Mouse (Mus musculus) c-Kit-negative CD71-positive TER-119-positive erythroid progenitor cells, embryonic 14.5 days (primary cell): ENCODE data around the gene Rap1gap2.
"Not testable (repeated sequence)": the region's sequence is repeated elsewhere in the genome, so short reads cannot be mapped to it uniquely, and the experiment has no call there.

Experiments used
- DNase-seq: peaks from one replicate; pipeline ENCODE4 v3.0.0-alpha.2; 2013; ENCODE audit warnings: low read depth, low spot score

Rap1gap2 gene

DNA sequence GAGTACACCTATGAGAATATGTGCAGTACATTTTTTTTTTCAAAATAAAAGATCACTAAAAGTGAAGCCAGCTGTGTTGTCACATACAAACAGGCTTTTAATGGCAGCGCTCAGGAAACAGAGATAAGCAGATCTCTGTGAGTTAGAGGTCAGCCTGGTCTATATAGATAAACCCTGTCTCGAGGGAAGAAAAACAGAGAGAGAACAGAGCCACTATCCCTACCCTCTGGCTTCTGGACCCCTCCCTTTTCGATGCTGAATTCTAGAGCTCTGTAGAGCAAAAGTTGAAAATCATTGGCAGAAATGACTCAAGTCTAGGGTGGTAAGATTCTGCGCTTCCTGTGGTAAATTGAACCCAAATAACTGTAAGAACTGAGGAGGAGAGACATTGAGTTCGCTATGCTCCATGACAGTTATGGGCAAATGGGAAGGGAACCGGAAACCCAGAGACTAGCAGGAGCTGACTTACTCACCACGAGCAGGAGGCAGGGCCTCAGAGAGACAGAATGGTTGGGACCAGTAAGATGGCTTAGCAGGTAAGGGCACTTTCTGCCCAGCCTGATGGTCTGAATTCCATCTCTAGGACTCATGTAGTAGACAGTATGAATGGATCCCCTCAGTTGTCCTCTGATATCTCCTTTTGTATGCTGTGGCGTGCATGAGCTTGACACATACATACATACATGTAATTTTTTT is 11.4 kb upstream of the Rap1gap2 start:
- peak; percentile 65 for DNase-seq

DNA sequence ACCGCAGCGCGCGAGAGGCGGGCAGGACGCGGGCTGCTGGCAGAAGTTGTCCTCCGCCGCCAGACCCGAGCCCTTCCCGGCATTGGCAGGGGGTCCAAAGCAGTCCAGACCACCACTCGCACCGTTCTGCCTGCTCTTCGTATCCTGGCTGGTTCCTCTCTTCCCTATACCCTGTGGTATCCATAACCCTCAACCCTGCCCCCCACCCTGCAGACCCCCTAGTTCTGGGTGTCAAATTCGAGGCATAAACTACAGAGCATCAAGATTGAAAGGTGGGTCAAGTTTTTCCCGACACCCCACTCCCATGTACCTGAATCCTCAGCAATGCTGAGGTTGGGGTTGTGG is 9.2 kb upstream of the Rap1gap2 start:
- no peak for DNase-seq

DNA sequence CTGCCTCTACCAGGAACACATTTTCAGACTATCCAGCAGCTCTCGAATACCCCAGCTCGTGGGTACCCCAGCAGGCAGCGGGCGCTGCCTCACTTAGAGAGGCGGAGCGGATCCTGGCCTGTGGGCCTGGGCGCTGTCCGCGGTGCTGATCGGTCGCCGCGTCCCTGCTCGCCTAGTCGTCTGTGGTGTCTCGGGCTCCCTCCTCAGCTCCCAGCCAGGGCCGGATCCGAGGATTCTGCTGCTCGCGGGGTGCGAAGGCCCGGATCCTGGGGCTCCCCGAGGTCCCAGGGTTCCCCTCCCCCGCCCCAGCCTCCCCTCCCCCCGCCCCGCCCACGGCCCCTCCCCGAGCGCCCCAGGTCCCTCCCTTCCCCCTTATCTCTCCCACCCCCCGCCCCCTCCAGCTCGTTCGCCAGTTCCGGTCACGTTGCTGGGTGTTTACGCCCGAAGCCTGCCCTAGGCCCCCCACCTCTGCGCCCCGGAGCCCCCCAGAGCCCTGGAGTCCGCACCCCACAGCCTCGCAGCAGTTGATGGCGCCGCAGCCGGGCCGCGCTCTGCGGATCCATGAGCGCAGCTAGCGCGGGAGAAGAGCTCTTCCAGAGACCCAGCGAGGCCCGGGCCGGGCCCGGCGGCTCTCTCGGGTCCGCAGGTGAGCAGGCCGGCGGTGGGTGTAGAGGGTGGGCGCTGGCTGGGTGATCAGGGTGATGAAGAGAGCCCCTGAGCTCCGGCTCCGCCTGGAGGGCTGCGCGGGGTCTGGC is 8.7 kb upstream of the Rap1gap2 start, which contains the start of gene Ccdc92b:
Gene Ccdc92b, plus strand, starts transcription at position 405 of the 755 bp plus-strand sequence.
- peak; percentile 63 for DNase-seq

DNA sequence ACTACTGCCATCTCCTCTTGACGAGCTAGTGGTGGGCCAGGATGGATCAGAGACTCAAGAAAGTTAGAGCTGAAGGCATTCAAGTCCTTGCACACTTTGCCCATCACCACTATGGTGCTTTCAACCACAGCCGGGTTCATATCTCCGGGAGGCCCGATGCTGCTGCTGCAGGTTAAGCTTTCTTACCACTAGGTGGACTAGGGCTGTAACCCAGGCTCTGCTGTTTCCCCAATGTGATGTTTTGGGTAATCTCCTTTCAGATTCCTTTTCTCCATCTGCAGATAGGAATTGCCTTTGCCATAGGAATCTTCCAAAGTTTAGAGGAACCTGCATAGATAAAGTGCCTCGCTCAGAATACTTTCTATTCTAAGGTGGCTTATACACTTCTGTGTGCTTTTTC is 4.9 kb upstream of the Rap1gap2 start:
- DNase-seq = no peak

DNA sequence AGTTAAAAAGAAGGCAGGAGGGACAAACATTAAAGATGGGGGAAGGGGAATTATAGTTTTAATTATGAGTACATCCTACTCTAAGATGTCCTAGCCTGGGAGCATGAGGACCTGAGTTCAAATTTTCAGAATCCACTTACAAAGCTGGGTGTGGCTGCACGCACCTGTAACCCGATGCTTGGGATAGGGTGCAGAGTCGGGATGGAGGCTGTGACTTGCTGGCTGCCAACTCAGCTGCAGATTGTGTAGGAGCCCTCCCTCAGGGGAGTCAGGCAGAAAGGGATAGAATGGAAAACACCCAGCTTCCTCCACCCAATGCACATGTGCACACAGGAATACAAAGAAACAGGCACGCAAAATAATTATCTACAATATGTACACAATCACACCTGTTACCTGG is 2.7 kb upstream of the Rap1gap2 start:
- no peak for DNase-seq

DNA sequence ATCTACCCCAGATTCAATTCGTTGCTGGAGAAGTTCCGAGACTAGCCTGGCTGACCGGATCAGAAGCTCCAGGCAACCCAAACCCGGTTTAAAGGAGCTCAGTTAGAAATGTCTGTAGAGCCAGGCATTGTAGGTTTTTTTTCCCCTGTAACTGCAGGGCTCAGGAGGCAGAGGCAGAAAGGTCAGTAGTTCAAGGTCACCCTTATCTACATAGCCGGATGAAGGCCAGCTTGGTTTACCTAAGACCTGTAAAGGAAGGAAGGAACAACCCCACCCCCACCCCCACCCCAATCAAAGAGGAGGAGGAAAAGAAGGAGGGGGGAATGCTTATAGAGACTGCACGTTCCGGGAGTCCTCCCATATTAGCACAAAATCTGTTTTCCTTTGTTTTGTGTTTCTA is 722 bp upstream of the Rap1gap2 start:
- no peak for DNase-seq

DNA sequence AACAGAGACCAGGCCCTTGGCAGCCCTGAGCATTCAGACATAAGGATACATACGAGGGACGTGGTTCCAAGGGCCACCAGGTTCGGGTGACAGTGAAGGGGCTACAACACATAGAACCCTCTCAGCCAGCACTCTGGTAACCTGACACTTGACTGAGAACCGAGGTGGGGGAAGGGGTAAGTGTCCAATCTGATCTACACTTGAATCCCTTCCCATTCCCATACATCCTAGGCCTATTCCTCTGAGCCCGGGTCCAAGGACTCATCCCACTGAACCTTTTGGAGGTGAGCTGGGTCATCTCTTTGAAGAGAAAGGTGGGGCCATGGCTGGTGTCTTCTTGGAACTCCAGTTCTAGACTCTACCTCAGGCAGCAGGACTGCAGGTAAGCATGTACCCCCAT is 647 bp downstream of the Rap1gap2 start:
- DNase-seq = no peak

DNA sequence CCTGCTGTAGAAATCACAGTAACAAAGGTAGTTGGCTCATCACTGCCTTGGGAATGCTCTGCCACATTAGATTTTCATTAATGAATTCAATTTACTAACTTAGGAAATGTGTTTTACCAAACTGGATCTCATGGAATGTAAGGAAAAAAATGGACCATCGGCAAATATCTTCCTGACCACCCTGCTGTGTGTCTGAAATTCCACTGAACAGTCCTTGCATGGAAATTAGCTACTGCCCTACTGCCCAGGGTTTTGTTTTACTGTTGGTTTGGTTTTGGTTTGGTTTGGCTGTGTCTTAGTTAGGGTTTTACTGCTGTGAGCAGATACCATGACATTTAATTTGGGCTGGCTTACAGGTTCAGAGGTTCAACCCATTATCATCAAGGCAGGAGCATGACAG is 8.4 kb downstream of the Rap1gap2 start:
- DNase-seq = no peak

DNA sequence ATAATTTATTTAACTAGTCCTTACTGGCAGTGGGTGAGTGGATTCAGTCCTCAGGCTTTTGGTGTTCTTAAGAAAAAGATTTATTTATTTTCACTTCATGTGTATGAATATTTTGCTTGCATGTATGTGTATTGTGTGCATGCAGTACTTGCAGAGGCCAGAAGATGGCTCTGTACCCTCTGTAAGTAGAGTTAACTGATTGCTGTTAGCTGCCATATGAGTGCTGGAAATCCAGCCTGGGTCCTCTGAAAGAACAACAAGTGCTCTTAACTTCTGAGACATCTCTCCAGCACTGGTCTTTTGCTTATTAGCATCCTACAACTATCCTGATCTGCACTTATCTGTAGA is 12.8 kb downstream of the Rap1gap2 start:
- no peak for DNase-seq

DNA sequence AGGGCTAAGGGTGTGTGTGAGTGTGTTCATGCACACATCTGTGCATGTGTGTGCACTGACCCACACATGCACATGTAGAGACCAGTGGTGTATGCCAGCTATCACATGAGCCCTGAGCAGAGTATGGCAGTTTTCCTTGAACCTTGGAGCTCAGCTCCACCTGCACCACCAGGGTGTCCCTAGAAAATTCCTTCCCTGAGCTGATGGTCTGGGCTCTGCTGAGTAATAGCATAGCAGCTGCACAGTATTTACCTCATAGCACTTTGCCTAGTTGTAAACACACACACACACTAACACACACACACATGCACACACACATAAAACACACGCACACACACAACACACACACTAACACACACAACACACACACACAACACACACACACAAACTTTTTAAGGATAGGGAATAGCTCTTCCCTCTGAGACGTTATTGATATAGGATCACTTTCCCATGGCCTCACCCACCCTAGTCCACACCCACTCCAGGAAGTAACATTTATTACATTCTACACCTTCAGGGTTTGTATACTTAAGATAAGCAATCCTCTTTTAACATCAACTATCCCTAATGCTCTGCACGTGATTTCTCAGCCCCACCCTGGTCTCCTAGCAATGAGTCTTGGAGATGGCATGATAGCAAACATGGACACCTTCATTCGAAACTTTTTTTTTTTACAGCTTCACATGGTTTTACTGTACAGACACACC is 13.3 kb downstream of the Rap1gap2 start:
- DNase-seq = no peak

DNA sequence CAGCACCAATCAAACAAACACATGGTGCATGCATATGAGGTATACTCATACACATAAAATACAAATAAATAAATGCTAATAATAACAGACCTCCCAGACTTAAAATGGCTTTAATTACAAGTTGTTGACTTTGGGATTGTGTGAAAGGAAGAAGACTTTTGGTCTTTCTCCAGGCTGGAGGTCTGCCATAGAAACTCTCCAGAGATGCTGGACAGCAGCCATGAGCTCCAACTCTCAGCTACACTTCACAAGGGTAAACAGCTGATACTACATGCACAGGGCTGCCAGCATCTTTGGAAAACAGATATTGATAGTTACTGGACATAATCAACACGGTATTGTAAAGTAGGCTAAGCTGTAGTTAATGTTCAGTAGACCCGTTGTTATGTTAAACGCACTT is 18.5 kb downstream of the Rap1gap2 start:
- no peak for DNase-seq

DNA sequence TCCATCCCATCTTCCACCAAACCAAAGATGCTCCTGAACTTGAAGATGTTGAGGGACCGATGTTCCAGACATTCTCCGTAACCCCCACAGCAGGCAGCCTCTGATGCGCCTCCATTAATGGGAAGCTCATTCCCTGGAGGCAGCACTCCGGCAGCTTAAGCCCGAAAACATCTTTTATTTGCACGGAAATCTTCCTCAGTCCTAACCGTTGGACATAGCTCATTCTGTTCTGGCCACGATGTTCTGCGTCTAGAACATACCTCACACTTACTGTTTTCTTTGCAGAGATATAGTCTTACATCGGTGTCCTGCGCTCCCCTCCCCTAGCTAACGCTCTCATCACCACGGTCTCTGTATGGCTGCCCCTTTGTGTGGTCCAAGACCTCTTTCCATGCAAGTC is 20.0 kb downstream of the Rap1gap2 start:
- no peak for DNase-seq

DNA sequence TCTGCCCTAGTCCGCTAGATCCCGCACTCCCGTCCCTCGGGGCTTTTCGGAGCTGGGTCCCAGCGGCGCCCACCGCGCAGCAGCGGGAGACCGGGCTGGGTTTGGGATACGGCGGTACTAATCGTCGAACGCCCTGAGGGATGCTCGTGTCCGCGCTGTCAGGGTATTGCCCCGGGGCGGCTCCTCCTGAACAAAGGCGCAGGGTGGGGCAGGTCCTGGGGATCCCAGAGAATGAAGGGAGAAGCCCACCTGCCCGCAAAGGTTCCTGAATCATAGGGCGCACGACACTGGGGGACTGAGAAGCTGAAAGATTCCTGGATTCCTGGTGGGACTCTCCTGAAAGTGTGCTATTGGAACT is 20.5 kb downstream of the Rap1gap2 start:
- no peak for DNase-seq

DNA sequence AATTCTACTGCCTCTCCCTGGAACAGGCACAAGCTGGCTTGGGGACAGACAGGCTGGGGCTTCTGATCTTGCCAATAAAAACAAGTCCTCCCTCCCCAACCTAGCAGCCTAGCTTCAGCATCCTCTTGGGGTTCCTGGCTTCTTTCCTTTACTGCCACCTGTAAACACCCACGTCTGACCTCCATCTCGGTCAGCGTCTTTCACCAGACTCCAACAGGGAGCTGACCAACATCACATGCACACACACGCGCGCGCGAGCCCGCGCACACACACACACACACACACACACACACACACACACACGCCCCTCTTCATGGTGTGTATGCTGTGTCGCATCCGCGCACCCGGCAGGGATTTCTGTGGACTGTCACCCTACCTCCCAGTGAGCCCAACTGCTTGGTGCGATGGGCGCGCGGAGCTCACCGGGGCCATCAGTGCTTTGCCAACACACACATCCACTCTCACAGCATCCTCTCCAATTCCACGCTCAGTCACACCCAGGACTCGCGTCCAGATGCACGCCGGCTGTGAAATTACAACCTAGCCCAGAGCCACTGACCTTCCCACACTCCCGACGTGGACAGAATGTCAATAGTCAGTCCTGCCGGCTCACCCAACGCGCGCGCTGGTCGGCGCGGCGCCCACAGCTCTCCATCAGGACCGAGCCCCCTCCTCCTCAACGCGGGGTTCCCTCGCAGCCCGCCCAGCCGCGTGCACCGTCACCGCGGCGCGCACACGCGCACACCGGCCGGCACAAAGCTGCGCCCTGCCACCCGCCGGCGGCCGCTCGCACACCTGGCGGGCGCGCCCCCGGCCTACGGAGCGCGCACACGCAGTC is 21.1 kb downstream of the Rap1gap2 start:
- DNase-seq = no peak

DNA sequence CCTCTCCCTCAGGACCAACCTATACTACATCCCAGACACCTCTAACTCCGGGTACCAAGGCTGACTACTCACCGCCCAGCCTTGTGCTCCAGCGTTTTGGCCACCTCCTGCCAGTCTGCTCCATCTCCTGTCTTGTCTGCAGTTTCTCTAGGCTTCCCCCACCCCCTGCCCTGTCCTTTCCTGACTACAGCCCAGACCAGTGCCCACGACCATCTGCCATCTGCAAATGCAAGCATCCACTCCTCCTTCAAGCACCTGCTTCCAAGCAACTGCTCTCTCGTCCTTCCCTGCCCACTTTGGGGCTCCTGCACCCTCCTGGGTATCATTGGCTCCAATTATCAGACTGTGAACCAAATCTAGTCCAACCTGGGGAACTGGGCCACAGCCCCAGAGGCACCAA is 24.3 kb downstream of the Rap1gap2 start:
- DNase-seq = no peak

DNA sequence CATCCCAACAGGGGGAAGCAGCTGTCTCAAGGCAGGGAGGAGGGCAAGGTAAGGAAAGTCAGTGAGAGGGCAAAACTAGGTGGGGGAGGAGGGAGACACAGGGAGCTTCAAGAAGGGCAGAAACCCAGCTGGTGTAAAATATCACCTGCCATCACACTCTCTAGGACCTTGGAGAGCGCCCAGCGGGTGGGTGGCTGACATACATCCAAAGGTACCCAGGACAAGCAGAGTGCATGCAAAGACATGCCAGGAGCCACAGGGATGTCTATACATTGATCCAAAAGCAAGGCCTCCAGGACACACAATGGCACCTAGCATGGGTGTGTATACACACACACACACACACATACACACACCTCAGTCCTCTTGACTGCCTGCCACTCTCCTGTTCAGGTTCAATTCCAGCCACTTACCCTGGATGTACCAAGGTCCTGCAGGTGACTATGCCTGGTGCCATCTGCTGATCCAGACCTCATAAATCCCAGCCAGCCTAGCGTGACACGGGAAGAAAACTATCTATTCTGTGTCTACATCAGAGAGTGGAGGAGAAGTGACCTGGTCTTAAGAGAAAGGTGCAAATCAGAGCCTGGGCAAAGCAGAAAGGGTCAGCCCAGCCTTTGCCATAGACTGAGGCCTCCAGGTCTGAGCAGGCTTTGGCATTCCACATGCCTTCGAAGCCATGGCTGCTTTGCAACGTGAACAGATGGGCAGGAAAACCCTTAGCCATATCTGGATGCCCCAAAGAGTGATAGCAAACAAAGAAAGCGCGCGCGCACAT is 25.6 kb downstream of the Rap1gap2 start:
- no peak for DNase-seq

DNA sequence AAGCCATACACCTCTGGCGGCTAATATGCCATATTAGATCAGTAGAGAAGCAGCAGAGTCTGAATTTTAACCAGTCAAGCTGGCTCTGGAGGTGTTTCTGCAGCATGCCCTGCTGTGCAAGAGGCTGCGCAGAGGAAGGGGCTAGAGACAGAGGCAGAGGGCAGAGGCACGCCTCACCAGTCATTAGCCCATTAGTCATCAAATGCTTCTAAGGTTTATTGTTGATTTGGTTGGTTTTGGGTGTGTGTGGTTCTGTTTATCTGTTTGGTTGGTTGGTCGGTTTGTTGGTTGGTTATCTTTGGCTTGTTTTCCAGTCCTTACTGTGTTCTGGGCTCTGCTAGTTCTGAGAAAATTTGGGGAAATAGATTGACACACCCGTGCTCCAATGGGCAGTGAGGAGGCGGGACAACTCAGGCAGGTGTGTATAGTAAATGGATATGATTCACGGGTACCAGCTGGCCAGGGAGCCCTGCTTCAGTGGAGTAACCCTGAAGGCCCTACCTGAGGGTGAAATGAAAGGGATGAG is 26.8 kb downstream of the Rap1gap2 start:
- no peak for DNase-seq

DNA sequence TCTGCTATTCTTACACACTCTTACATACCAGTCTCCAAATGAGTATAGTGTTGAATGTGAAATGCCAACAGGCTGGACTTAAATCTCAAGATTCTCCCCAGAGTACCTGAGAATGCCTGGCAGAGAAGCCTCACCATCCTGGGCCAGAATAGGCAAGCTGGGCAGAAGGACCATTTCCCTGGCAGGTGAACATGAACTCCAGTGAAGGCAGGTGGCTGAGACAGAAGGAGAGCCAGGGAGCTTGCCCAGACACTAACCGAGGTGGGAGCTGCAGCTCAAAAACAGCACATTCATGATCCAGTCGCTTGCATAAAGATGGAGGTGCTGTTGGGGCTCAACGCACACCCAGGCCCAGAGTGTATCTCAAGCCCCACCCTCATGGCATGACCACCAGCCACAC is 28.3 kb downstream of the Rap1gap2 start:
- no peak for DNase-seq

DNA sequence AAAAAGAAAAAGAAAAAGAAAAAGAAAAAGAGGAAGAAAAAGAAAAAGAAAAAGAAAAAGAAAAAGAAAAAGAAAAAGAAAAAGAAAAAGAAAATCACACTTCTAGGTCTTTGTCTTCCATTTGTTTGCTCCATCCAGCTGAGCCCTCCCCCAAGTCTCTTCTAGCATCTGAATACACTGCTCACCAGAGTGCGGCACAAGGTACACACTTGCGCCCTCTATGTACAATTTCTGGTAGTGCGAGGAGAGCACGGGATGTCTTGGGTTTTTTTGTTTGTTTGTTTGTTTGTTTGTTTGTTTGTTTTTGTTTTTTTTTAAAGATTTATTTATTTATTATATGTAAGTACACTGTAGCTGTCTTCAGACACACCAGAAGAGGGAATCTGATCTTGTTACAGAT is 29.4 kb downstream of the Rap1gap2 start:
- DNase-seq = not testable (repeated sequence)

DNA sequence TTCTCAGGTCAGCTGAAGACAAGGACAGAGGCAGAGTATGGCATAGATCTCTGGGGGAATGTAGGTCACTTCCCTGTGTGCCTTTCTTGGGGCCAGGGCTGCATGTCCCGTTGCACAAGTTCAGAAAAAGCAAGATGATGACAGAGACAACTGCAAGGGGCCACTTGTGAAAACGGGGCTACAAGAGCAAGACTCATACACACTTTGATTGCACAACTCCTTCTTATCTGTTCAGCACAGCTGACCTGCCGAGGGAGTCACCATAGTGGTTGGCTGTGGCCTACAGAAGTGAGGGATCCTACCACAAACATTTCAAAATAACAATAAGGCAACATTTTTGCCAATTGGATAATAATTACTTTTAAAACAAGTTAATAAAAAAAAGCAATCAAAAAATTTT is 33.6 kb downstream of the Rap1gap2 start:
- DNase-seq = peak; percentile 62

DNA sequence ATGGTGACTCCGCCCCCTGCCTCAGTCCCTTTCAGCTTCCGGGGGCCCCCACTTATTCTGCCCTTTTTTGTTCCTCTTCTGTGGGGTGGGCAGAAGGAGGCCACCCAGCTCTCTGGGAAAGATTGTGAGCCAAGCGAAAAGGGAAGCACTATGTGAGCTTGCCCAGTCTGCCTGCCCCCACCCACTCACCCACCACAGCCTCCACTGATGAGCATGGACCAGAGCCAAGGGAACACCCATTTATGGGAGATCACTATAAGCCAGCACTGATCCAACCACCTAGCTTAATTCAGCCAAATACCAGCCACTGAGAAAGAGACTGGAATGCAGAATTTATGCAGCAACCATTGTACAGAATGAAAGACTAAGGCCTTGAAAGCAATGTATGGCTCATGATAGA is 34.8 kb downstream of the Rap1gap2 start:
- no peak for DNase-seq
